Comparison of ENCODE assay signal across 8 mouse cellular contexts in the genomic region with DNA sequence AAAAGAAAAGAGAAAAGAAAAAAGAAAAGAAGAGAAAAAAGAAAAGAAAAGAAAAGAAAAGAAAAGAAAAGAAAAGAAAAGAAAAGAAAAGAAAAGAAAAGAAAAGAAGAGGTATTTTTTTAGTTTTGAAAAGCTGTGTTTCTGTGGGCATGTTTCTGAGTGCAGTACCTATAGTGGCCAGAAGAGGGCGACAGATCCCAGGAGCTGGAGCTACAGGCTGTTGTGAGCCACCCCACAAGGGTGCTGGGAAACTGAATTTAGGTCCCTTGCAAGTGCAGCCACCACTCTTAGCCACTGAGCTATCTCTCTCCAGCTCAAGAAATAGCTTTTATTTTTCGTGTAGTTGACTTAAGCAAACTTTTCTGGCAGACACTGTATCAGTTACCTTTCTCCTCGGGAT. TPM values are rescaled to one million over a fixed set of nuclear protein-coding genes. Genes with fewer than 3 reads are reported as not detected.
DNase-seq lines count a peak whose midpoint lies in the region; ATAC-seq and TF ChIP-seq lines count a peak whose summit lies in the region.

No protein-coding gene starts in this region.

- no peaks in the 10 kb centered on the region for H3K36me3 ChIP-seq in lung, embryonic 14.5 days (ENCODE audit: insufficient read depth)

- no peaks in the 10 kb centered on the region for H3K4me1 ChIP-seq in lung, embryonic 14.5 days (ENCODE audit: insufficient read depth)

- H3K9ac ChIP-seq in lung, embryonic 14.5 days = no peak overlapping the region

- peak; percentile 25 to 61 for DNase-seq in cerebellum, postnatal 14 days
- DNase-seq in cerebellum, adult 11-12 months = no peak
- peak; percentile 38 for DNase-seq in lung, embryonic 14.5 days
- DNase-seq in lung, postnatal 25 days (ENCODE audit: low spot score) = no peak
- DNase-seq in c-Kit-positive CD71-positive TER-119-negative erythroid progenitor cells, embryonic 14.5 days (ENCODE audit: low read depth) = peak; percentile 34
- no peak for DNase-seq in left cerebral cortex, adult 11 months (ENCODE audit: low spot score)
- DNase-seq in heart, adult 11 months = no peak

- ATAC-seq in lung, embryonic 14.5 days (ENCODE audit: insufficient read depth) = no peak
- ATAC-seq in megakaryocyte-erythroid progenitor cell, adult 5-6 weeks (replicated peaks; ENCODE audit: low FRiP score, low TSS enrichment, poor library complexity, severe bottlenecking) = peak; percentile 57; the same call in 1 of the 2 replicates

- no peaks in the 10 kb centered on the region for H3K27me3 ChIP-seq in lung, embryonic 14.5 days (ENCODE audit: insufficient read depth, low read length)

- H3K27ac ChIP-seq in lung, embryonic 14.5 days (ENCODE audit: low read depth) = no peak overlapping the region

- WGBS in lung, embryonic 14.5 days = 55% methylated on average over 3 of the region's 3 CpGs

- TF ChIP-seq CTCF in lung, embryonic 14.5 days (IDR thresholded peaks at IDR 0.05; ENCODE audit: low read depth) = peak; percentile 72

- H3K4me2 ChIP-seq in lung, embryonic 14.5 days = no peak overlapping the region

- H3K9me3 ChIP-seq in lung, embryonic 14.5 days (ENCODE audit: low read depth, low read length) = no peaks in the 10 kb centered on the region

- H3K4me3 ChIP-seq in lung, embryonic 14.5 days (ENCODE audit: low read depth, low read length) = no peak overlapping the region

RNA-seq across cellular contexts. Expression of a gene that starts 11.9 kb away (rescaled TPM):
- polyA plus RNA-seq in lung, embryonic 14.5 days (2014; fragmentation: Nextera tagmentation; extraction: Ambion mirVana) = 266 and 281 TPM in 2 replicates
- 208 and 214 TPM in 2 replicates for total RNA-seq in megakaryocyte-erythroid progenitor cell, adult 5-6 weeks (2014; fragmentation: Nextera tagmentation)
- 145 and 165 TPM in 2 replicates for total RNA-seq in megakaryocyte-erythroid progenitor cell, adult 5-6 weeks (2017)

Comparison
In these comparisons a context has a peak if more than half of its experiments do, and no peak if none do; other contexts are left out.
1. DNase-seq: peak in cerebellum, postnatal 14 days (2 of 2), lung, embryonic 14.5 days (single experiment) and c-Kit-positive CD71-positive TER-119-negative erythroid progenitor cells, embryonic 14.5 days (single experiment); none in cerebellum, adult 11-12 months (single experiment), lung, postnatal 25 days (single experiment), left cerebral cortex, adult 11 months (single experiment) and heart, adult 11 months (single experiment).